Mouse (Mus musculus): Measurements from ENCODE around the gene Hist1h2ao. TPM values are rescaled to one million over a fixed set of nuclear protein-coding genes. Genes with fewer than 3 reads are reported as not detected.
A peak's percentile ranks its signal among the peaks of the same experiment; 100 is the strongest.
"Not testable (repeated sequence)": the region's sequence is repeated elsewhere in the genome, so short reads cannot be mapped to it uniquely, and the experiment has no call there.

Hist1h2ao gene
- polyA plus RNA-seq, 1 experiment from 2014 or later: not detected

GRCm38 (mm10) chr13:21831418-21832394 is 21.4 kb downstream of the Hist1h2ao start, which contains the start of gene Hist1h4n:
Gene Hist1h4n, minus strand, starts transcription at chr13:21832196.
- not testable (repeated sequence) for H3K27ac ChIP-seq (ENCODE audit: low read depth, low read length)

GRCm38 (mm10) chr13:21833461-21833860 is 23.2 kb downstream of the Hist1h2ao start, which contains the start of the genes Hist1h2ap and Hist1h2br:
Gene Hist1h2ap, minus strand, starts transcription at chr13:21833507.
Gene Hist1h2br, plus strand, starts transcription at chr13:21833743.
- H3K4me1 ChIP-seq (replicated peaks; ENCODE audit: control insufficient read depth, insufficient read depth, low read length); DNase-seq (ENCODE audit: low spot score); H3K4me2 ChIP-seq (replicated peaks; ENCODE audit: low read depth, low read length); H3K27ac ChIP-seq (ENCODE audit: low read depth, low read length); H3K36me3 ChIP-seq (ENCODE audit: control insufficient read depth, insufficient read depth, low read length); H3K9me3 ChIP-seq (ENCODE audit: control insufficient read depth, low read length); H3K9ac ChIP-seq (ENCODE audit: low read depth, low read length); H3K27me3 ChIP-seq (ENCODE audit: control insufficient read depth, insufficient read depth, low read length); H3K4me3 ChIP-seq (ENCODE audit: low read depth, low read length): not testable (repeated sequence)
- peak; percentile 96 for ATAC-seq (ENCODE audit: low FRiP score)
- no CpG with 5 or more reads among the region's 24 CpGs for WGBS

More at GRCm38 (mm10) chr13:21831418-21832394, 21.4 kb downstream of the Hist1h2ao start, which contains the start of gene Hist1h4n:
- DNase-seq (ENCODE audit: low spot score); H3K9me3 ChIP-seq (ENCODE audit: control insufficient read depth, low read length); H3K27me3 ChIP-seq (ENCODE audit: control insufficient read depth, insufficient read depth, low read length); H3K9ac ChIP-seq (ENCODE audit: low read depth, low read length); H3K36me3 ChIP-seq (ENCODE audit: control insufficient read depth, insufficient read depth, low read length); H3K4me1 ChIP-seq (replicated peaks; ENCODE audit: control insufficient read depth, insufficient read depth, low read length): not testable (repeated sequence)
- Histone ChIP-seq H3K4me3 (ENCODE audit: low read depth, low read length) (0 out of 2 replicates have a peak within 1 kb of the TSS, but pooled peaks have one; percentile 12), H3K4me2 (replicated peaks; ENCODE audit: low read depth, low read length) (peak within 1 kb of the TSS; percentile 7; the same call in 1 of the 2 replicates)
- 0% methylated on average over 18 of the region's 58 CpGs for WGBS
- ATAC-seq (ENCODE audit: low FRiP score): peak; percentile 86

- H3K9me3 ChIP-seq (ENCODE audit: control insufficient read depth, low read length); H3K27ac ChIP-seq (ENCODE audit: low read depth, low read length); H3K9ac ChIP-seq (ENCODE audit: low read depth, low read length); DNase-seq (ENCODE audit: low spot score); H3K4me2 ChIP-seq (replicated peaks; ENCODE audit: low read depth, low read length); H3K27me3 ChIP-seq (ENCODE audit: control insufficient read depth, insufficient read depth, low read length); H3K4me3 ChIP-seq (ENCODE audit: low read depth, low read length); H3K36me3 ChIP-seq (ENCODE audit: control insufficient read depth, insufficient read depth, low read length); H3K4me1 ChIP-seq (replicated peaks; ENCODE audit: control insufficient read depth, insufficient read depth, low read length): not testable (repeated sequence)
- peak; percentile 61 for ATAC-seq (ENCODE audit: low FRiP score)
- WGBS: no CpG with 5 or more reads among the region's 4 CpGs
Measured at GRCm38 (mm10) chr13:21840508-21840907, 30.2 kb downstream of the Hist1h2ao start.

- not testable (repeated sequence) for H3K27me3 ChIP-seq (ENCODE audit: control insufficient read depth, insufficient read depth, low read length); DNase-seq (ENCODE audit: low spot score); H3K27ac ChIP-seq (ENCODE audit: low read depth, low read length); H3K4me2 ChIP-seq (replicated peaks; ENCODE audit: low read depth, low read length); ATAC-seq (ENCODE audit: low FRiP score); H3K9me3 ChIP-seq (ENCODE audit: control insufficient read depth, low read length); H3K4me3 ChIP-seq (ENCODE audit: low read depth, low read length); H3K36me3 ChIP-seq (ENCODE audit: control insufficient read depth, insufficient read depth, low read length); H3K9ac ChIP-seq (ENCODE audit: low read depth, low read length); H3K4me1 ChIP-seq (replicated peaks; ENCODE audit: control insufficient read depth, insufficient read depth, low read length)
Measured at GRCm38 (mm10) chr13:21846356-21846755, 36.1 kb downstream of the Hist1h2ao start.

GRCm38 (mm10) chr13:21847883-21848282 is 37.6 kb downstream of the Hist1h2ao start:
- DNase-seq (ENCODE audit: low spot score) (peak; percentile 33), ATAC-seq (ENCODE audit: low FRiP score) (no peak; the same call in 1 of the 2 replicates)
- Histone ChIP-seq H3K36me3 (ENCODE audit: control insufficient read depth, insufficient read depth, low read length) (no peaks in the 10 kb centered on the region), H3K27me3 (ENCODE audit: control insufficient read depth, insufficient read depth, low read length) (no peaks in the 10 kb centered on the region), H3K4me2 (replicated peaks; ENCODE audit: low read depth, low read length) (no peak overlapping the region), H3K9me3 (ENCODE audit: control insufficient read depth, low read length) (no peaks in the 10 kb centered on the region), H3K27ac (ENCODE audit: low read depth, low read length) (no peak overlapping the region), H3K4me3 (ENCODE audit: low read depth, low read length) (no peak overlapping the region), H3K9ac (ENCODE audit: low read depth, low read length) (no peak overlapping the region), H3K4me1 (replicated peaks; ENCODE audit: control insufficient read depth, insufficient read depth, low read length) (no peaks in the 10 kb centered on the region)
- 19% methylated on average over 8 of the region's 8 CpGs for WGBS

- not testable (repeated sequence) for DNase-seq (ENCODE audit: low spot score); ATAC-seq (ENCODE audit: low FRiP score)
- 30% methylated on average over 1 of the region's 1 CpGs for WGBS
Measured at GRCm38 (mm10) chr13:21850696-21851095, 40.4 kb downstream of the Hist1h2ao start.

GRCm38 (mm10) chr13:21852215-21852945 is 42.1 kb downstream of the Hist1h2ao start:
- Histone ChIP-seq H3K4me3 (ENCODE audit: low read depth, low read length) (no peak overlapping the region), H3K9me3 (ENCODE audit: control insufficient read depth, low read length) (no peaks in the 10 kb centered on the region), H3K4me1 (replicated peaks; ENCODE audit: control insufficient read depth, insufficient read depth, low read length) (no peaks in the 10 kb centered on the region), H3K9ac (ENCODE audit: low read depth, low read length) (no peak overlapping the region), H3K27me3 (ENCODE audit: control insufficient read depth, insufficient read depth, low read length) (no peaks in the 10 kb centered on the region), H3K4me2 (replicated peaks; ENCODE audit: low read depth, low read length) (no peak overlapping the region), H3K27ac (ENCODE audit: low read depth, low read length) (no peak overlapping the region), H3K36me3 (ENCODE audit: control insufficient read depth, insufficient read depth, low read length) (no peaks in the 10 kb centered on the region)
- WGBS: 74% methylated on average over 3 of the region's 3 CpGs
- ATAC-seq (ENCODE audit: low FRiP score) (no peak), DNase-seq (ENCODE audit: low spot score) (no peak)

More at GRCm38 (mm10) chr13:21850696-21851095, 40.4 kb downstream of the Hist1h2ao start:
- H3K9ac ChIP-seq (ENCODE audit: low read depth, low read length); H3K27ac ChIP-seq (ENCODE audit: low read depth, low read length); H3K4me1 ChIP-seq (replicated peaks; ENCODE audit: control insufficient read depth, insufficient read depth, low read length); H3K27me3 ChIP-seq (ENCODE audit: control insufficient read depth, insufficient read depth, low read length); H3K4me3 ChIP-seq (ENCODE audit: low read depth, low read length); H3K4me2 ChIP-seq (replicated peaks; ENCODE audit: low read depth, low read length); H3K9me3 ChIP-seq (ENCODE audit: control insufficient read depth, low read length); H3K36me3 ChIP-seq (ENCODE audit: control insufficient read depth, insufficient read depth, low read length): not testable (repeated sequence)

GRCm38 (mm10) chr13:21855146-21855545 is 44.9 kb downstream of the Hist1h2ao start:
- no peaks in the 10 kb centered on the region for H3K4me1 ChIP-seq (replicated peaks; ENCODE audit: control insufficient read depth, insufficient read depth, low read length)
- H3K9me3 ChIP-seq (ENCODE audit: control insufficient read depth, low read length): no peaks in the 10 kb centered on the region
- WGBS: under 1% methylated on average over 11 of the region's 11 CpGs
- no peak overlapping the region for H3K27ac ChIP-seq (ENCODE audit: low read depth, low read length)
- H3K9ac ChIP-seq (ENCODE audit: low read depth, low read length): no peak overlapping the region
- ATAC-seq (ENCODE audit: low FRiP score) (peak; percentile 74), DNase-seq (ENCODE audit: low spot score) (peak; percentile 84)
- peak overlapping the region; percentile 48 for H3K4me3 ChIP-seq (ENCODE audit: low read depth, low read length)
- peak overlapping the region; percentile 43 for H3K4me2 ChIP-seq (replicated peaks; ENCODE audit: low read depth, low read length)
- no peaks in the 10 kb centered on the region for H3K36me3 ChIP-seq (ENCODE audit: control insufficient read depth, insufficient read depth, low read length)
- no peaks in the 10 kb centered on the region for H3K27me3 ChIP-seq (ENCODE audit: control insufficient read depth, insufficient read depth, low read length)
